Mouse (Mus musculus) testis, postnatal 14 days (tissue): ENCODE data around the gene Gm21409.
"Not testable (repeated sequence)": the region's sequence is repeated elsewhere in the genome, so short reads cannot be mapped to it uniquely, and the experiment has no call there.

Experiments
- DNase-seq: peaks from one replicate; pipeline ENCODE4 v3.0.0; 2021; ENCODE audit warnings: low spot score

Gene Gm21409

GRCm38 (mm10) chrY:84746385-84746784 is at the start of gene Gm21409:
Gm21409 (plus strand) TSS chrY:84746685.
- not testable (repeated sequence) for DNase-seq
